Mouse (Mus musculus): ENCODE measurements around the gene 1700037H04Rik.
"Not testable (repeated sequence)": the region's sequence is repeated elsewhere in the genome, so short reads cannot be mapped to it uniquely, and the experiment has no call there.

1700037H04Rik gene

DNA sequence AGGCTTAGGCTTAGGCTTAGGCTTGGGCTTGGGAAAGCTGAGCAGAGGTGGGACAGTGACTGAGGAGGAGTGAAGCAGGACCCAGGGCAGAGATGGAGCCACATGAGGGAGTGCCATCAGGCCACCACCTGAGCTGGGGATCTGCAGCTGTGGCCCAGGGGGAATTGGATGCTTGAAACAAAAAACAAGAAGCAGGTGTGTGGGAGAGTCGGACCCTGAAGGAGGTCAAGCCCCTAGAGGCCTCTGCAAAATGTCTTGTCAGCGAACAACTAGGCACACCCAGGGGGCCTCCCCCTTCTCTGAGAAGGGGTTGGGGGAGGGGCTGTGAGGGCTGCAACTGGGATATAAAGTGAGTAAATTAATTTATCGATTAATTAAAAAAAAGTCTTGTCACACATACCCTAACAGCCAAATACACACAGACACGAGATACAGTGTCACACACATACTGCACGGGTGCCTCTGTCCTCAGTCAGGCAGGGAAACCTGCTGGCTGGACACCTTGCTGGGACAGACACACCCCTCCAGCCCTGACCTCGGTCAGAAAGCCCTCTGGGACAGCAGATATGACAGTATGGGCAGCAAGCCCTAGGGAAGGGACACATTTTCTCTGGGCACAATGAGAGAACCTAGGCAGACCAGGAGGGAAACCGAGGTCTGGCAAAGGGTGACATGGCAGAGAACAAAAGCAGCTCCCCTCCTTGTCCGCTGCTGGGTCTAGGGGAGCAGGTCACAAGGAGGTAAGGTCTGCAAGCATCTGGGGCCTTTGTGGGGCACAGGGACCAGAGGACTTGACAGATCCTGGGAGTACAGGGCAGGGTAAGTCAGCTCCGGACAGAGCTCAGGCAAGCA lies 33.7 kb downstream of the 1700037H04Rik start:
- DNase-seq, result no peak

DNA sequence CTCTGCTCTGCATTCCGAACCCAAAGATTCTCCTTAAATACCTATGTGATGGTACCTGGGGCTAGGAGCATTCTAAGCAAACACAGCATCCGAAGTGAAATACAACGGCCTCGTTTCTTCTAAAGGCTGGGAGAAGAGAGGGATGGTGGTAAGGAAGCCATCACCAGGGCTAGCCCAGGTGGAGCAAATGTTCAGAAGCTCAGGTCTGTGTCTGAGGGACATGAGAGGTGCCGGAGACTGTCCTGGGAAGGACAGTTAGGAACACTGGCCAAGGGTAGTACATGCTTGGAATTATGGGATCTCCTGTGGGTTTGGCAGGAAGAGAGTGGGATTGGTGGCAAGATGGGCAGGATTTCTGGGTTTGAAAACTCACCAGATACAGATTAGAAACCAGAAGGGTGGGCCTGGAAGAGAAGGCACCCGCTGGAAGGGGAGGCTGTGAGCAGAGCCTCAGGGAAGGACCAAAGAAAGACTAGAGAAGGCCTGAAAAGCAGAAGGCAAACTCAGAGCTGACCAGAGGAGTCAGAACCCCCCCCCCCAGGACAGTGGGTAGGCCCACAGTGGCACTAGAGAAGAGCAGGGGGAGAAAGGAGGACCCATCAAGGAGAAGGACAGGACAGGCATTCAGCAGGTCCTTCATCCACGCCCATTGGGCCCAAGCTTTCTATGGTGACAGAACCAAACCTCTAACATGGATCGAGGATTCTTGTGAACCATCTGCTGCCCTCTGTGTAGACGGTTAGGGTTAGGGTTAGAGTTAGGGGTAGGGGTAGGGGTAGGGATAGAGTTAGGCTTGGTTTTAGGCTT lies 34.5 kb downstream of the 1700037H04Rik start:
- DNase-seq, result no peak

DNA sequence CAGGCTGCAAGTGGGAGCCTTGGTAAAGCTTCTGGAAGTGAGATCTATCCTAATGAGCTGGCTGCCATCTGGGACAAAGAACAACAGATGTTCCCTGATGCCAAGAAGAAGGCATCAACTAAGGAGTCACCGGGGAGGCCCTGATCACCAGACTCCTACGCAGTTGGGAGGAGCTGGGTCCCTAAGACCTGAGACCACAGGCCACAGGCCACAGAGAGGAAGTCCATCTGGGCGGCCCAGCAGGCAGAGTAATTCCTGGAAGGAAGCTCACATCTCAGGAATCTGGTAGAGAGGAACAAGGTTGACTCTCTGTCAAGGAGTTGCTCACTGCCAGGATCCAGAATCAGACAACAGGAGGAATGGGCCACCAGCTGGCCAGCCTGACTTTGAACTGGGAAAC lies 35.7 kb downstream of the 1700037H04Rik start:
- peak; percentile 41 to 43 for DNase-seq

DNA sequence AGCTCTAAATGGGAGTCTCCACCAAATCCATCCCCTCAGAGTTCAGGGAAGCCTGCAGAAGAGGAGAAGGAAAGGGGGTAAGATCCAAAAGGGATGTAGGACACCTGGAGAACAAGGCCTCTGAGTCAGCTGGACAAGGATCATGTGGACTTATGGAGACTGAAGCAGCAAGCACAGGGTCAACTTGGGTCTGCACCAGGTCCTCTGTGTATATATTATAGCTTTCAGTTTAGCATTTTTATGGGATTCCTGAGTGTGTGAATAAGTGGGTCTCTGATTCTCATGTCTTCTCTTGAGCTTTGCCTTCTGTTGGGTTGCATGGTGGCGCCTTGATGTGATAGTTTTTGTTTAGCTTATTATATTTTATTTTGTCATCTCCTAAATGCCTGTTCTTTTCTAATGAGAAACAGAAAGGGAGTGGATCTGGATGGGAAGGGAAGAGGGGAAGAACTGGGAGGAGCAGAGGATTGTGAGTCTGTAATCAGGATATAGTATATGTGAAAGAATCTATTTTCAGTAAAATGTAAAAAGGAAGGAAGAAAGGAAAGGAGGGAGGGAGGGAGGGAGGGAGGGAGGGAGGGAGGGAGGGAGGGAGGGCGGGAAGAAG lies 40.8 kb downstream of the 1700037H04Rik start:
- no peak for DNase-seq

DNA sequence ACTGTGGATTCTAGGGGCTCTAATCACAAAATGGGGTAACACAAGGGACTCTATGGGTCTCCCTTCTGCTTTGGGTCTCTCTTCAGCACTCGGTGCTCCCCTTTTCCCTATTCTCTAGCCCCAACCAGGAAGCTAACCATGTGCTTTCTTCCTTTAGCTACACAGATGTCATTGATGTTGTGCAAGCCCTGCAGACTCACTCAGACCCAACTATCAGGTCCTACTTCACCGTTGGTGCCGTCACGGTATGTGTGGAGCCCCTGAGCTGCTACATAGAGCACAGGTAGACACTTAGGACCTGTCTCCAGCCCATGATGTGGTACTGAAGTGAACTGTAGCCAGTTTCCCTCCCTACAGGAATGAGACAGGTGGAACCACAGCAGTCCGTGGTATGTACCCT lies 53.9 kb downstream of the 1700037H04Rik start:
- no peak for DNase-seq

DNA sequence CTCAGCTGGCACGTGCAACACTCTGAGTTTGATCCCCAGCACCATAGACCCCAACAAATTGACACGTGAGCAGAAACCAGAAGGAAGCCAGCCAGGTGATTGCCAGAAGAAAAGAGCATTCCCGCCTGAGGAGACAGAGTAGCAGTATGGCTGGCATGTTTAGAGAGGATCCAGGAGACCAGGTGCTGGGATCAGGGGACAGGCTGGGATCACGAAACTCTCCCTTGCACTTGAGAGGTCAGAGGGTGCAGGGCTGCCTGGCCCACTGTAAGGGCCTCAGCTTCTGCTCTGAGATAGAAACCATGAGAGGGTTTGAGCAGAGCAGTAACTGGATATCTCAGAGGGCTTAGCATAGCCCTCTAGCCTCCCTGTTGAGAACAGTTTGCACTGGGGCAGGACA lies 54.8 kb downstream of the 1700037H04Rik start:
- DNase-seq, result not testable (repeated sequence)

DNA sequence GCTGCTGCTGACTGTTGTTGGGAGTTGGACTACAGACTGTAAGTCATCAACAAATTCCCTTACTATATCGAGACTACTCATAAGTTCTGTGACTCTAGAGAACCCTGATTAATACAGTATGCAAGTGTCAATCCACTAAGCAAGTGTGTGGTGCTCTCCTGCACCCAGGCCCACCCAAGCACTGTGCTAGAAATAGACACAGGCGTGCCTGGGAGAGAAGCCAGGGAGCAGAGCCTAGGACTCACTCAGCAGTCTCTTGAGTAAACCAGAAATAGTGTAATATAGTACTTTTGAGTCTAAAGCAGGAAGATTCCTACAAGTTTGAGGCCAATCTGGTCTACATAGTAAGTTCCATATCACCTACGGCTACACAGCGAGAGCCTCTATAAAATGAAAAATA lies 55.9 kb downstream of the 1700037H04Rik start:
- DNase-seq, result no peak

DNA sequence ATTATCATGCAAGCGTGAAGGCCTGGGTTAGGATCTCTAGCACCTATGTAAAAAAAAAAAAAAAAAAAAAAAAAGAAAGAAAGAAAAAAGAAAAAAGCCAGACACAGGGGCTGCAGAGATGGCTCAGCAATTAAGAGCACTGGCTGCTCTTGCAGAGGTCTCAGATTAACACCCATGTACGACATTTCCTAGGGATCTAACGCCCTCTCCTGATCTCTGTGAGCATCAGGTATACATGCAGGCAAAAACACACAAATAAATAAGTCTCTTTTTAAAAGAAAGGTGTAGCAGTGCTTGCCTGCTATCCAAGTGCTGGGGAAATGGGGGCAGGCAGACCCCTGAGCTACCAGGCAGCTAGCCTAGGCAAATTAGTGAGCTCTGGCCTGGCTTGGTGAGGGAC lies 58.4 kb downstream of the 1700037H04Rik start:
- no peak for DNase-seq

DNA sequence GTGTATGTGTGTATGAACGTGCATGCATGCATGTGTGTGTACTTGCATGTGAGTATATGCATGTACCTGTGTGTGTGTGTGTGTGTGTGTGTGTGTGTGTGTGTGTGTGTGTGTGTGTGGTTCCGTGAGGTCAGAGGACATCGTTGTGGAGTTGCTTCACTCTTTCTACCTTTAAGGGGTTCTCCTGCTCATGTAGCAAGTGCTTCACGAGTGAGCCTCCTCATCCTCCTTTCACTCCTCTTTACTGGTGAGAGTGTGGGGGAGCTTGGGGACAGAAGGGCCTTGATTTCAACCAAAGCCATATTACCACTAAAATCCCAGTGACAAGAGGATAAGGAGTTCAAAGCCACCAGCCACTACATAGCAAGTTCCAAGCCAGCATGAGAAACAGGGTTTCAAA lies 62.8 kb downstream of the 1700037H04Rik start:
- no peak for DNase-seq
